Mouse (Mus musculus) neural tube, embryonic 11.5 days (tissue): ENCODE results near the gene Ciao2a. TPM values are rescaled to one million over a fixed set of nuclear protein-coding genes. Genes with fewer than 3 reads are reported as not detected.

ENCODE experiments used
- ATAC-seq: fragments of 200-750 bp; cut with Nextera tagmentation; 2 replicates; pipeline ENCODE4 v1.8.0; 2017; ENCODE audit warnings: moderate number of reproducible peaks, mild to moderate bottlenecking, moderate TSS enrichment, moderate library complexity; ENCODE audit not compliant: insufficient read depth, low FRiP score, low TSS enrichment
- DNase-seq: peaks from one replicate; pipeline ENCODE4 v3.0.0-alpha.2; 2015; ENCODE audit warnings: low spot score
- H3K27ac ChIP-seq: fragments of 300-500 bp; sonication (generic); 2 replicates; pipeline ENCODE4 v1.5.1; 2014; ENCODE audit warnings: low read depth, mild to moderate bottlenecking, low read length
- H3K27me3 ChIP-seq: fragments of 300-500 bp; sonication (generic); 2 replicates; pipeline ENCODE4 v1.6.1; 2014; ENCODE audit warnings: mild to moderate bottlenecking, low read length, mixed read lengths; ENCODE audit not compliant: control insufficient read depth, insufficient read depth
- H3K36me3 ChIP-seq: fragments of 300-500 bp; sonication (generic); 2 replicates; pipeline ENCODE4 v1.6.1; 2014; ENCODE audit warnings: mild to moderate bottlenecking, low read length, moderate library complexity, mixed read lengths; ENCODE audit not compliant: control insufficient read depth, insufficient read depth
- H3K4me1 ChIP-seq: fragments of 300-500 bp; sonication (generic); 2 replicates; pipeline ENCODE4 v1.6.1; 2014; ENCODE audit warnings: low read length, mixed read lengths; ENCODE audit not compliant: control insufficient read depth, insufficient read depth
- H3K4me2 ChIP-seq: fragments of 300-500 bp; sonication (generic); 2 replicates; pipeline ENCODE4 v1.6.1; 2014; ENCODE audit warnings: low read depth, mild to moderate bottlenecking, moderate library complexity
- H3K4me3 ChIP-seq: fragments of 300-500 bp; sonication (generic); 2 replicates; pipeline ENCODE4 v1.5.1; 2014; ENCODE audit warnings: low read depth, low read length
- H3K9ac ChIP-seq: fragments of 300-500 bp; sonication (generic); 2 replicates; pipeline ENCODE4 v1.6.1; 2014; ENCODE audit warnings: mild to moderate bottlenecking, low read length
- H3K9me3 ChIP-seq: fragments of 300-500 bp; sonication (generic); 2 replicates; pipeline ENCODE4 v1.6.1; 2016; ENCODE audit warnings: low read length; ENCODE audit not compliant: control insufficient read depth
- WGBS: fragments of 180-500 bp; shearing (Covaris S2); extraction: QIAGEN DNeasy Blood & Tissue Kit; methylation state at CpG from one replicate; pipeline ENCODE4 v1.1.7; 2014; 5-methylcytosine and 5-hydroxymethylcytosine counted together
- polyA plus RNA-seq: library from polyadenylated mRNA; unstranded; fragments of >200 nt; fragmentation: Nextera tagmentation; extraction: Ambion mirVana; gene quantifications from 2 replicates; pipeline ENCODE4 v1.2.1, GENCODE M21; 2014

Ciao2a gene
- polyA plus RNA-seq, 1 experiment from 2014 or later: 126 TPM

DNA sequence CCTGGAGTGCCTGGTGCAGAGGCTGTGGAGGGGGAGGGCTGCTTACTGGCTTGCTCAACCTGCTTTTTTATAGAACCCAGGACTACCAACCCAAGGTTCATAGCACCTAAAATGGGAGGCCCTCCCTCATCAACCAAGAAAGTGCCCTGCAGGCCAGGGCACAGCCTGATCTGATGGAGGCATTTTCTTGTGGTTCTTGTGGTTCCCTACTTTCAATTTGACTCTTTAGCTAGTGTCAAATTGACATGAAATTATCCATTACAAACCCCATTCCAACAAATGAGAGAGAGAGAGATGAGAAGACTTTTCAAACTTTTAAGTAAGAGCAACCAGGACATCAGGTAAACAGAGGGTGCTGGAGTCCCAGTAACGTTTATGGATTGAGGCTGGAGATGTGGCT lies 15.9 kb downstream of the Ciao2a start:
- Histone ChIP-seq H3K27me3 (no peaks in the 10 kb centered on the region), H3K4me1 (no peaks in the 10 kb centered on the region), H3K9me3 (no peaks in the 10 kb centered on the region), H3K36me3 (peaks cover 10% of the 10 kb centered on the region; the same call in 1 of the 2 replicates), H3K27ac (no peak overlapping the region), H3K4me3 (no peak overlapping the region), H3K4me2 (no peak overlapping the region), H3K9ac (no peak overlapping the region)
- ATAC-seq (no peak), DNase-seq (no peak)
- WGBS: 69% methylated on average over 1 of the region's 1 CpGs

- no peak overlapping the region for H3K9ac ChIP-seq
- no peaks in the 10 kb centered on the region for H3K4me1 ChIP-seq
- DNase-seq (peak; percentile 78), ATAC-seq (no peak)
- no peak overlapping the region for H3K4me3 ChIP-seq
- no peak overlapping the region for H3K4me2 ChIP-seq
- H3K27me3 ChIP-seq: no peaks in the 10 kb centered on the region
- peaks cover 10% of the 10 kb centered on the region; the same call in 1 of the 2 replicates for H3K36me3 ChIP-seq
- H3K9me3 ChIP-seq: no peaks in the 10 kb centered on the region
- H3K27ac ChIP-seq: no peak overlapping the region
- WGBS: 8% methylated on average over 6 of the region's 6 CpGs
These were observed 17.8 kb downstream of the Ciao2a start for GRCm38 (mm10) chr9:66144248-66144647.

- H3K9ac ChIP-seq: no peak overlapping the region
- H3K36me3 ChIP-seq: no peaks in the 10 kb centered on the region
- no peaks in the 10 kb centered on the region for H3K9me3 ChIP-seq
- no peaks in the 10 kb centered on the region for H3K4me1 ChIP-seq
- H3K27me3 ChIP-seq: no peaks in the 10 kb centered on the region
- H3K4me3 ChIP-seq: no peak overlapping the region
- DNase-seq: no peak
- H3K27ac ChIP-seq: no peak overlapping the region
- no peak for ATAC-seq
- H3K4me2 ChIP-seq: no peak overlapping the region
These were observed 19.7 kb downstream of the Ciao2a start for GRCm38 (mm10) chr9:66146141-66146540.

GRCm38 (mm10) chr9:66152011-66152410 lies 25.6 kb downstream of the Ciao2a start:
- no peaks in the 10 kb centered on the region for H3K4me1 ChIP-seq
- no peaks in the 10 kb centered on the region for H3K27me3 ChIP-seq
- no peaks in the 10 kb centered on the region for H3K36me3 ChIP-seq
- no peak overlapping the region for H3K4me3 ChIP-seq
- H3K9me3 ChIP-seq: no peaks in the 10 kb centered on the region
- H3K27ac ChIP-seq: no peak overlapping the region
- 72% methylated on average over 9 of the region's 9 CpGs for WGBS
- ATAC-seq (no peak), DNase-seq (no peak)
- H3K9ac ChIP-seq: no peak overlapping the region
- H3K4me2 ChIP-seq: no peak overlapping the region

GRCm38 (mm10) chr9:66153594-66153993 lies 27.2 kb downstream of the Ciao2a start:
- Histone ChIP-seq H3K4me3 (no peak overlapping the region), H3K4me1 (no peaks in the 10 kb centered on the region), H3K36me3 (no peaks in the 10 kb centered on the region), H3K27ac (no peak overlapping the region), H3K9me3 (no peaks in the 10 kb centered on the region), H3K4me2 (no peak overlapping the region), H3K9ac (no peak overlapping the region), H3K27me3 (peaks cover 3% of the 10 kb centered on the region)
- DNase-seq (no peak), ATAC-seq (no peak)
- WGBS: 96% methylated on average over 6 of the region's 6 CpGs

DNA sequence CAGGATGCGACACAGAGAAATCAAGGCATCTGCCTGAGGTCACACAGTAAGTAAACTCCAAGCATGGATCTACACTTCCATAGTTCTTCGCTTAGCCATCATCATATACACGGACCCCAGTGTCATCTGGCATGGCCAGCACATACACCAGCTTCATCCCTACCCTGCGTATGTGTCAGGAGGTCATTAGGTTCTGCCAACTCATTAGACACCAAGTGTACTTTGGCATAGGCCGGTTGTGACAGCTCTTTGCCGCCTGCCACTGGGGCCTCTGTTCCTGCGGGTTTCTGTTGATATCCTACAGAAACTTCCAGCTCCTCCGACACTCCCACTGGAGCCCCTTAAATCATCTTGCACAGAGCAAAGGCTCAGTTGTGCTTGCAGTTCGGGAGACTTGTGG lies 27.6 kb downstream of the Ciao2a start:
- Histone ChIP-seq H3K4me1 (no peaks in the 10 kb centered on the region), H3K27me3 (peaks cover 6% of the 10 kb centered on the region), H3K9ac (no peak overlapping the region), H3K36me3 (no peaks in the 10 kb centered on the region), H3K4me2 (no peak overlapping the region), H3K4me3 (no peak overlapping the region), H3K9me3 (no peaks in the 10 kb centered on the region), H3K27ac (no peak overlapping the region)
- ATAC-seq (no peak), DNase-seq (no peak)
- 88% methylated on average over 9 of the region's 9 CpGs for WGBS

GRCm38 (mm10) chr9:66155534-66155933 lies 29.1 kb downstream of the Ciao2a start:
- Histone ChIP-seq H3K27ac (no peak overlapping the region), H3K36me3 (no peaks in the 10 kb centered on the region), H3K9me3 (no peaks in the 10 kb centered on the region), H3K9ac (no peak overlapping the region), H3K4me3 (no peak overlapping the region), H3K27me3 (peaks cover 6% of the 10 kb centered on the region), H3K4me2 (no peak overlapping the region), H3K4me1 (no peaks in the 10 kb centered on the region)
- ATAC-seq (no peak), DNase-seq (no peak)
- whole genome bisulfite sequencing: 88% methylated on average over 1 of the region's 1 CpGs

- peak; percentile 53; the same call in 1 of the 2 replicates for ATAC-seq
These were observed 31.8 kb downstream of the Ciao2a start, which contains the start of gene Dapk2 for GRCm38 (mm10) chr9:66157958-66158830. Gene Dapk2, plus strand, starts transcription at chr9:66158223.

DNA sequence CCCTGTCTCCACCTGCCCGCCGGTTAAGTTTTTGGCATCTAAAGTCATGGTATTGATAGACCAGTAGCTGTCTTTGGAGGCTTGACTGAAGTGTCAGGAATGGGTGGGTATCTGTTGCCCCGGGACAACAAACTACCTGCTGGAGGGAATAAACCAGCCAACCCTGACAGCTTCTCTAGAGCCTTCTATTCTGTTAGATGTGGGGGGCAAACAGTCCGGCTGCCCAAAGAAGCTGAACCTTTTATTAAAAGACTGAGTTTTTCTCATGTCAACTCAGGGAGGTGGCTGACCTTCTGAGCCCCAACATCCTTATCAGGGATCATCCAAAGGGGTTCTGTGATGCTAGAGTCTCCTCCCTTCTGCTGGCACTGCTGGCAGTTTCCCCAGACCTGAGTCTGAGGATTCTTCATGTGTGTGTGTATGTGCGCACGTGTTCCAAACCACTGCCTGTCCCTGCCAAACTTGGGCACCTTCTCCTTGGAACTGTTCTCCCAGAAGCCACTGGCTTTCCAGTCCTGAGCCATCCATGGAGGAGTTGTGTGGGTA lies 32.5 kb downstream of the Ciao2a start:
- H3K4me2 ChIP-seq: no peak overlapping the region
- H3K27ac ChIP-seq: no peak overlapping the region
- H3K9me3 ChIP-seq: no peaks in the 10 kb centered on the region
- H3K36me3 ChIP-seq: no peaks in the 10 kb centered on the region
- H3K9ac ChIP-seq: no peak overlapping the region
- peaks cover 6% of the 10 kb centered on the region for H3K27me3 ChIP-seq
- H3K4me1 ChIP-seq: no peaks in the 10 kb centered on the region
- 91% methylated on average over 6 of the region's 6 CpGs for WGBS
- DNase-seq (no peak), ATAC-seq (no peak)
- H3K4me3 ChIP-seq: no peak overlapping the region

More at GRCm38 (mm10) chr9:66157958-66158830, 31.8 kb downstream of the Ciao2a start, which contains the start of gene Dapk2:
- H3K9ac ChIP-seq: no peak within 1 kb of the TSS
- H3K4me1 ChIP-seq: no peaks in the 10 kb centered on the region
- peak within 1 kb of the TSS; percentile 29 for H3K4me3 ChIP-seq
- peak within 1 kb of the TSS; percentile 37 for H3K4me2 ChIP-seq
- peak; percentile 86 for DNase-seq
- H3K27ac ChIP-seq: no peak within 1 kb of the TSS
- no peaks in the 10 kb centered on the region for H3K36me3 ChIP-seq
- H3K9me3 ChIP-seq: no peaks in the 10 kb centered on the region
- 2% methylated on average over 58 of the region's 58 CpGs for WGBS
- H3K27me3 ChIP-seq: peaks cover 6% of the 10 kb centered on the region
